Comparison of ENCODE assay signal across 8 mouse cellular contexts in genomic region chr14:21995031-21995754, GRCm38 (mm10). TPM values are rescaled to one million over a fixed set of nuclear protein-coding genes. Genes with fewer than 3 reads are reported as not detected.
DNase-seq lines count a peak whose midpoint lies in the region; ATAC-seq and TF ChIP-seq lines count a peak whose summit lies in the region.

No protein-coding gene starts in this region.

- TF ChIP-seq RAD21 in MEL (IDR thresholded peaks at IDR 0.05; ENCODE audit: low read depth, low read length) = no peak

- H3K4me1 ChIP-seq in MEL (ENCODE audit: control insufficient read depth in 1 of 2, insufficient read depth in 2 of 2, low read length in 2 of 2) = peaks cover 0 to 2% of the 10 kb centered on the region in 2 experiments; a peak in 1 of 4 replicates
- peaks cover 26% of the 10 kb centered on the region for H3K4me1 ChIP-seq in liver, embryonic 12.5 days

- H3K27ac ChIP-seq in MEL (ENCODE audit: control insufficient read depth, low read depth, low read length) = peak overlapping the region; percentile 45
- H3K27ac ChIP-seq in liver, embryonic 12.5 days = no peak overlapping the region

- TF ChIP-seq EP300 in MEL (IDR thresholded peaks at IDR 0.05; ENCODE audit: low read depth in 1 of 2, low read length in 2 of 2) = no peak

- intact Hi-C loops in gastrocnemius, postnatal 14 days (cut with DNase I; ENCODE audit: low total_unique reads) = no loop called here

- ATAC-seq in liver, embryonic 12.5 days = peak; percentile 69
- ATAC-seq in monocyte, adult 5-6 weeks (replicated peaks; ENCODE audit: insufficient number of reproducible peaks, low FRiP score, low TSS enrichment, poor library complexity, severe bottlenecking) = peak; percentile 65

- DNase-seq in MEL (ENCODE audit: low read depth, low spot score) = peak; percentile 87
- peak; percentile 65 for DNase-seq in brain, adult 2 months (ENCODE audit: low read depth, low spot score)
- peak; percentile 76 for DNase-seq in gastrocnemius, postnatal 14 days
- DNase-seq in induced T-regulatory cell, adult 2 months (ENCODE audit: low read depth) = peak; percentile 70
- peak; percentile 73 for DNase-seq in thymus, postnatal 0 days (ENCODE audit: low spot score)
- DNase-seq in left cerebral cortex, adult 18-20 months (ENCODE audit: low spot score in 2 of 2) = no peak

- H3K9ac ChIP-seq in MEL (ENCODE audit: control insufficient read depth, low read depth, low read length, poor library complexity, severe bottlenecking) = peak overlapping the region; percentile 97
- peak overlapping the region; percentile 29; the same call in 1 of the 2 replicates for H3K9ac ChIP-seq in liver, embryonic 12.5 days

- H3K4me2 ChIP-seq in liver, embryonic 12.5 days = peak overlapping the region; percentile 77

- TF ChIP-seq POLR2A in MEL (IDR thresholded peaks at IDR 0.05; ENCODE audit: control insufficient read depth in 1 of 2, insufficient read depth in 1 of 2, low read depth in 1 of 2, low read length in 2 of 2, poor library complexity in 1 of 2) = peak in 1 of 2 experiments; percentile 67; a peak in 2 of 4 replicates

- H3K36me3 ChIP-seq in MEL (ENCODE audit: control insufficient read depth in 1 of 2, insufficient read depth in 2 of 2, low read length in 2 of 2) = peaks cover 0 to 2% of the 10 kb centered on the region in 2 experiments; a peak in 1 of 4 replicates
- H3K36me3 ChIP-seq in liver, embryonic 12.5 days = no peaks in the 10 kb centered on the region

- no peaks in the 10 kb centered on the region for H3K9me3 ChIP-seq in MEL (replicated peaks; ENCODE audit: insufficient read depth, low read length)
- no peaks in the 10 kb centered on the region for H3K9me3 ChIP-seq in liver, embryonic 12.5 days (replicated peaks)

- peak overlapping the region; percentile 82 to 85 for H3K4me3 ChIP-seq in MEL (ENCODE audit: control insufficient read depth in 1 of 2, insufficient read depth in 1 of 2, low read depth in 2 of 2, low read length in 2 of 2)
- peak overlapping the region; percentile 56 for H3K4me3 ChIP-seq in liver, embryonic 12.5 days

- H3K79me2 ChIP-seq in MEL (ENCODE audit: control insufficient read depth, insufficient read depth, low read length, poor library complexity) = peaks cover 7% of the 10 kb centered on the region; the same call in 1 of the 2 replicates

- WGBS in liver, embryonic 12.5 days (ENCODE audit: insufficient replicate concordance) = 2% methylated on average over 36 of the region's 36 CpGs

- H3K27me3 ChIP-seq in MEL (ENCODE audit: control insufficient read depth in 1 of 2, insufficient read depth in 2 of 2, low read length in 2 of 2) = no peaks in the 10 kb centered on the region
- H3K27me3 ChIP-seq in liver, embryonic 12.5 days (replicated peaks) = peaks cover 75% of the 10 kb centered on the region

- TF ChIP-seq CTCF in MEL (IDR thresholded peaks at IDR 0.05 in 2 of 3, conservative IDR thresholded peaks at IDR 0.05 in 1 of 3; ENCODE audit: control insufficient read depth in 1 of 3, insufficient read depth in 1 of 3, low read depth in 2 of 3, low read length in 3 of 3, poor library complexity in 1 of 3, severe bottlenecking in 1 of 3) = no peak

TF ChIP-seq in MEL, 35 proteins besides CTCF, POLR2A, EP300 and RAD21:
- 0 out of 2 replicates have a peak, but pooled peaks have one; percentile 18 for TF ChIP-seq TBP (IDR thresholded peaks at IDR 0.05; ENCODE audit: low read depth, low read length)
- no peak for TF ChIP-seq UBTF (IDR thresholded peaks at IDR 0.05; ENCODE audit: borderline replicate concordance, insufficient read depth, low read depth, low read length)
- TF ChIP-seq MAZ (IDR thresholded peaks at IDR 0.05; ENCODE audit: low read depth, low read length) = no peak
- TF ChIP-seq POLR2AphosphoS2 (IDR thresholded peaks at IDR 0.05; ENCODE audit: low read length) = 0 out of 2 replicates have a peak, but pooled peaks have one; percentile 20
- TF ChIP-seq HCFC1 (IDR thresholded peaks at IDR 0.05; ENCODE audit: low read depth, low read length) = no peak
- no peak for TF ChIP-seq ZMIZ1 (IDR thresholded peaks at IDR 0.05; ENCODE audit: low read depth, low read length)
TF ChIP-seq in MEL: peak in this region for 2.

RNA-seq across cellular contexts. Expression of gene Zfp503, which starts 5.8 kb away (rescaled TPM):
- total RNA-seq in MEL (2012; rRNA removed) = 0.96 and 1.1 TPM in 2 replicates
- 1 to 10 TPM in 1 of 2 experiments, not detected in 1; 2.1 TPM for polyA plus RNA-seq in MEL (2012; ENCODE audit: insufficient read depth in 1 of 2, insufficient read length in 2 of 2, low read depth in 1 of 2, low replicate concordance in 2 of 2, missing spikeins in 1 of 2)
- total RNA-seq in gastrocnemius, postnatal 14 days (2021) = 1 to 10 TPM; 7.2 to 9.7 TPM
- polyA plus RNA-seq in liver, embryonic 12.5 days (2016; fragmentation: Nextera tagmentation; extraction: Ambion mirVana) = 2.8 and 4.0 TPM in 2 replicates
- total RNA-seq in monocyte, adult 5-6 weeks (2017) = 0.38 to 0.64 TPM (median 0.58 TPM) in 3 replicates
- 3.0 and 3.2 TPM in 2 replicates for polyA plus RNA-seq in thymus, postnatal 0 days (2015; fragmentation: Nextera tagmentation; extraction: Ambion mirVana)
- total RNA-seq in left cerebral cortex, adult 18-20 months (2021) = 1 to 10 TPM; 3.9 to 4.5 TPM

RNA-seq across cellular contexts. Expression of gene Lrmda, which starts 24.3 kb away (rescaled TPM):
- 3.7 and 5.9 TPM in 2 replicates for total RNA-seq in MEL (2012; rRNA removed)
- polyA plus RNA-seq in MEL (2012; ENCODE audit: insufficient read depth in 1 of 2, insufficient read length in 2 of 2, low read depth in 1 of 2, low replicate concordance in 2 of 2, missing spikeins in 1 of 2) = 1 to 10 TPM in 1 of 2 experiments, not detected in 1; 5.1 TPM
- 1 to 10 TPM; 1.6 to 1.7 TPM for total RNA-seq in gastrocnemius, postnatal 14 days (2021)
- polyA plus RNA-seq in liver, embryonic 12.5 days (2016; fragmentation: Nextera tagmentation; extraction: Ambion mirVana) = 0.23 and 0.49 TPM in 2 replicates
- total RNA-seq in monocyte, adult 5-6 weeks (2017) = 6.4 to 20.3 TPM (median 10.3 TPM) in 3 replicates
- polyA plus RNA-seq in thymus, postnatal 0 days (2015; fragmentation: Nextera tagmentation; extraction: Ambion mirVana) = 0.21 and 0.32 TPM in 2 replicates
- 1 to 10 TPM; 1.4 to 1.7 TPM for total RNA-seq in left cerebral cortex, adult 18-20 months (2021)

Comparison
In these comparisons a context has a peak if more than half of its experiments do, and no peak if none do; other contexts are left out.
1. DNase-seq: peak in MEL (single experiment), brain, adult 2 months (single experiment), gastrocnemius, postnatal 14 days (single experiment), induced T-regulatory cell, adult 2 months (single experiment) and thymus, postnatal 0 days (single experiment); none in left cerebral cortex, adult 18-20 months (0 of 2).